Mouse (Mus musculus) megakaryocyte, embryonic 14.5 days (primary cell): Measurements from ENCODE around the gene Nfatc4. TPM values are rescaled to one million over a fixed set of nuclear protein-coding genes. Genes with fewer than 3 reads are reported as not detected.

Experiments used
- H3K27me3 ChIP-seq: replicated peaks from 2 replicates; pipeline ENCODE3; 2012; ENCODE audit warnings: inconsistent platforms
- H3K36me3 ChIP-seq: replicated peaks from 2 replicates; pipeline ENCODE3; 2012; ENCODE audit warnings: low read length, inconsistent platforms, mixed read lengths
- H3K4me1 ChIP-seq: 2 replicates; pipeline ENCODE4 v1.6.1; 2012; ENCODE audit warnings: inconsistent platforms
- H3K4me3 ChIP-seq: replicated peaks from 2 replicates; pipeline ENCODE3; 2012; ENCODE audit warnings: moderate library complexity, mild to moderate bottlenecking, inconsistent platforms
- H3K9me3 ChIP-seq: 2 replicates; pipeline ENCODE4 v1.6.1; 2012; ENCODE audit warnings: inconsistent platforms
- FLI1 ChIP-seq: IDR thresholded peaks from 2 replicates; pipeline ENCODE4 v1.6.1; 2012; ENCODE audit warnings: low read length, inconsistent platforms, mixed read lengths
- GATA1 ChIP-seq: IDR thresholded peaks from 3 replicates; pipeline ENCODE4 v1.6.1; 2012; ENCODE audit warnings: mixed read lengths, low read length, inconsistent platforms, borderline replicate concordance
- polyA plus RNA-seq: library from polyadenylated mRNA; stranded (reverse); fragments of >175 nt; gene quantifications from 2 replicates; pipeline ENCODE4 v1.2.3, GENCODE M21; 2012; ENCODE audit warnings: low replicate concordance; ENCODE audit not compliant: insufficient read depth

The Nfatc4 gene
- polyA plus RNA-seq, 1 experiment: 0.08 TPM

DNA sequence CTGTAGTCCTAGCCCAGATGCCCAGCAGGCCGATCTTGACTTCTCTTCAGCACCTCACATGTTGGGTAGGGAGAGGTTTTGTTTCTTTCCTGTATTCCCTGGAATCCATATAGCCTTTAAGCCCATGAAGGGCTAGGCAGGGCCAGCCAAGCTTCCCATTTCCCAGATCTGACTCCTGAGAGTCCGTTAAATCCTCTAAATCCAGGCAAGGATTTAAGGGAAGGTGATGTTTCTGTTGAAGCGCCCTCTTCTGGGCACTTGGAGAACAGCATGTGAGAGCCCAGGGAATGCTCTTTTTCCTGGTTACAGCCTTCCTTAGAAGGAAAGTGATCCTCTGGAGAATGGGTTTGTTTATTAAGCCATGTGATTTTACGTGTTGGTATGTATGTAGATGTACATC lies 44.0 kb downstream of the Nfatc4 start:
- Histone ChIP-seq H3K9me3 (peaks cover 16% of the 10 kb centered on the region), H3K4me3 (no peak overlapping the region), H3K27me3 (peaks cover 29% of the 10 kb centered on the region), H3K36me3 (peaks cover 60% of the 10 kb centered on the region), H3K4me1 (peaks cover 48% of the 10 kb centered on the region)
- TF ChIP-seq GATA1: no peak
- TF ChIP-seq FLI1: no peak

DNA sequence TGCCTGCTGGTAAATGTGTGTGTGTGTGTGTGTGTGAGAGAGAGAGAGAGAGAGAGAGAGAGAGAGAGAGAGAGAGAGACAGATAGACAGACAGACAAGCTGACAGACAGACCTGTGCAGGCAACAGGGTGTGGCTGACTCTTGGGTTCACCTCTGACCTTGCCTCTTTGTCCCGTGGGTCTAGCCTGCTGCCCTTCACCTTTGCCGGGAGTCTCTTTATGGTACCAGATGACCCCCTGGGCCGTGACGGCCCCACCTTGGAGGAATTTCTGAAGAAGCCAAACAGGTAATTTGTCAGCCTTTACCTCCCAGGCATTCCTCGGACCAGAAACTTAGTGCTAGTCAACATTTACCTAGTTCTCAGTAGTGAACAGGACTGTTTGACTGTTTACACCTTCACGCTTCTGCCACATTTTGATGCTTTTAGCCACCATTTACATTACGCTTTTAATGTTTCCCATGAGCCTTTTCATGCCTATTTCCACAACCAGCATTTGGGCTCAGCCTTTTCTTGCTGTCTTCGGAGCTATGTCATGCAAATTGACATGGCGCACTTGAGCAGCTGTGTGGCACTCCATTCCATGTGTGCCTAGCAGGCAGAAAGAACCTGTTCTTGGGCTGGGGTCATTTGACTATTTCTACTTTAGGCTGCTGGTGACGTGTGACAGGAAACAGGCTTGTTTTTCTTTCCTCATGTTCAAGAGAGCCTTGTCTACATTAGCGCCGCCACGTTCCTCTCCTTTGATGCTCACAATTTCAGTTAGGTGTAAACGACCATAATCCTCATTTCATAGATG lies 45.5 kb downstream of the Nfatc4 start:
- H3K9me3 ChIP-seq: peaks cover 16% of the 10 kb centered on the region
- peaks cover 57% of the 10 kb centered on the region for H3K4me1 ChIP-seq
- TF ChIP-seq FLI1: no peak
- TF ChIP-seq GATA1: no peak
- no peak overlapping the region for H3K4me3 ChIP-seq
- peaks cover 25% of the 10 kb centered on the region for H3K27me3 ChIP-seq
- H3K36me3 ChIP-seq: peaks cover 70% of the 10 kb centered on the region

DNA sequence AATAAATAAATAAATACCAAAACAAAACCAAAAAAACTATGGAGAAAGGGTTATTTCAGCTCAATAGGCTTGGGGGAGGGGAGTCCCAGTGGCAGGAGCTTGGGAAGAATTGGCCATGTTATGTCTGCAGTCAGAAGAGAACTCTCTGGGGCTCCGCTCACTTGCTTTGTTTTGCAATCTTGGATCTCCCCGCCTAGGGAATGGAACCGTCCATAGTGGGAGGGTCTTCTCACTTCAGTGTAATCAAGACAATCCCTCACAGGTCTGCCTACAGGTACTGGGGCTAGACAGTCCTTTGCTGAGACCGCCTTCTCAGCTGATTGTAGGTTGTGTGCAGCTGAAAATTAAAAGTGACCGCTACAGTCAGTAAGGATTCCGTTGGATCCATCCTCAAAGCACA lies 46.6 kb downstream of the Nfatc4 start:
- Histone ChIP-seq H3K27me3 (peaks cover 25% of the 10 kb centered on the region), H3K36me3 (peaks cover 63% of the 10 kb centered on the region), H3K4me1 (peaks cover 62% of the 10 kb centered on the region), H3K9me3 (peaks cover 16% of the 10 kb centered on the region), H3K4me3 (no peak overlapping the region)
- no peak for TF ChIP-seq FLI1
- TF ChIP-seq GATA1: no peak

DNA sequence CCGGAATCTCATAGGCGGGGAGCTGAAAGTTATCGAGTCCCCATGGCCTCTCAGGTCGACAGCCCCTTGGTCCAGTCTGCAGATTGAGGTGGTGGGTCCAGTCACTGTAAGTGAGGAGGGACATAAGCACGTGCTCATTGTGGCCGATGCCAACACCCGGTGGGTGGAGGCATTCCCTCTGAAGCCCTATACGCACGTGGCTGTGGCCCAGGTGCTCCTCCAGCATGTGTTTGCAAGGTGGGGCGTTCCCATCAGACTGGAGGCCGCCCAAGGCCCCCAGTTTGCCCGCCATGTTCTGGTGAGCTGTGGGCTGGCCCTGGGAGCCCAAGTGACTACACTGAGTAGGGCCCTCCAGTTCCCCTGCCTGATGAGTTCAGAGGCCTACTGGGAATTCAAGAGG lies 49.1 kb downstream of the Nfatc4 start:
- H3K4me1 ChIP-seq: peaks cover 76% of the 10 kb centered on the region
- peaks cover 48% of the 10 kb centered on the region for H3K36me3 ChIP-seq
- peaks cover 16% of the 10 kb centered on the region for H3K9me3 ChIP-seq
- no peak overlapping the region for H3K4me3 ChIP-seq
- TF ChIP-seq GATA1: no peak
- no peak for TF ChIP-seq FLI1
- peaks cover 13% of the 10 kb centered on the region for H3K27me3 ChIP-seq

DNA sequence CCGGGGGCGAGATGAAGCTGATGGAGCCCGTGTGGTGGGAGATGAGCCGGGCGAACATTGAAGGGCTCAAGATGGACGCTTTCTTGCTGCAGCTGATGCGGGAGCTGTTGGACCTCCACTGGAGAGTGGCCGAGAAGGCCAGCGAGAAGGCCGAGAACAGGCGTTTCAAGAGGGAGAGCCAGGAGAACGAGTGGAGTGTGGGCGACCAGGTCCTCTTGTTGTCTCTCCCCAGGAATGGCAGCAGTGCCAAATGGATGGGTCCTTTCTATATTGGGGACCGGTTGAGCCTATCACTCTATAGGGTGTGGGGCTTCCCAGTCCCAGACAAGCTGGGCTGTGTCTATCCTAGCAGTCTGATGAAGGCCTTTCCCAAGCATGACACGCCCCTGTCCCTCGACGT lies 49.6 kb downstream of the Nfatc4 start:
- Histone ChIP-seq H3K4me3 (no peak overlapping the region), H3K36me3 (peaks cover 48% of the 10 kb centered on the region), H3K4me1 (peaks cover 80% of the 10 kb centered on the region), H3K9me3 (peaks cover 16% of the 10 kb centered on the region), H3K27me3 (peaks cover 13% of the 10 kb centered on the region)
- no peak for TF ChIP-seq GATA1
- TF ChIP-seq FLI1: no peak

DNA sequence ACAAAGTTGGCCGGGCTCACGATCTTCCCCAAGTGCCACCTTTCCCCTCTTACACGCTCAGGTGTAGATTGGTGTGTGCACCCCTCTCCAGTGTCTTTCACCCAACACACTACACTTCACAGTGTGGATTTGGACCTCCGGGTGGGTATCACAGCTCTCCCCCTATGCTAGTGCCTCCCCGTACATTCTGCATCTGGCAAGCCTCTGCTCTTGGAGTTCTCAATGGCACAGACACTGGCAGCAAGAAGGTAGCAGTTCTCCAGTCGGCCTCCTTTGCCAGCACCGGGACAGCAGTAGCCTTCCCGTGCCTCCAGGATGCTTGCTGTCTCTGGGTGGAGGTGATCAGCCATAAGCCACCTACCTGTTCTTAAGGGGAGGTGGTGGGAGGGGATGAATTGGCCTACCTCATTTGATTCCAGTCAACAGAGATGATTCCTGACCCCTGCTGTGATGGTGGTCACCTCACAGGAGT lies 50.3 kb downstream of the Nfatc4 start:
- H3K4me3 ChIP-seq: peak overlapping the region; percentile 90
- no peak for TF ChIP-seq FLI1
- TF ChIP-seq GATA1: no peak
- peaks cover 13% of the 10 kb centered on the region for H3K27me3 ChIP-seq
- H3K36me3 ChIP-seq: peaks cover 44% of the 10 kb centered on the region
- H3K4me1 ChIP-seq: peaks cover 80% of the 10 kb centered on the region
- H3K9me3 ChIP-seq: peaks cover 16% of the 10 kb centered on the region

DNA sequence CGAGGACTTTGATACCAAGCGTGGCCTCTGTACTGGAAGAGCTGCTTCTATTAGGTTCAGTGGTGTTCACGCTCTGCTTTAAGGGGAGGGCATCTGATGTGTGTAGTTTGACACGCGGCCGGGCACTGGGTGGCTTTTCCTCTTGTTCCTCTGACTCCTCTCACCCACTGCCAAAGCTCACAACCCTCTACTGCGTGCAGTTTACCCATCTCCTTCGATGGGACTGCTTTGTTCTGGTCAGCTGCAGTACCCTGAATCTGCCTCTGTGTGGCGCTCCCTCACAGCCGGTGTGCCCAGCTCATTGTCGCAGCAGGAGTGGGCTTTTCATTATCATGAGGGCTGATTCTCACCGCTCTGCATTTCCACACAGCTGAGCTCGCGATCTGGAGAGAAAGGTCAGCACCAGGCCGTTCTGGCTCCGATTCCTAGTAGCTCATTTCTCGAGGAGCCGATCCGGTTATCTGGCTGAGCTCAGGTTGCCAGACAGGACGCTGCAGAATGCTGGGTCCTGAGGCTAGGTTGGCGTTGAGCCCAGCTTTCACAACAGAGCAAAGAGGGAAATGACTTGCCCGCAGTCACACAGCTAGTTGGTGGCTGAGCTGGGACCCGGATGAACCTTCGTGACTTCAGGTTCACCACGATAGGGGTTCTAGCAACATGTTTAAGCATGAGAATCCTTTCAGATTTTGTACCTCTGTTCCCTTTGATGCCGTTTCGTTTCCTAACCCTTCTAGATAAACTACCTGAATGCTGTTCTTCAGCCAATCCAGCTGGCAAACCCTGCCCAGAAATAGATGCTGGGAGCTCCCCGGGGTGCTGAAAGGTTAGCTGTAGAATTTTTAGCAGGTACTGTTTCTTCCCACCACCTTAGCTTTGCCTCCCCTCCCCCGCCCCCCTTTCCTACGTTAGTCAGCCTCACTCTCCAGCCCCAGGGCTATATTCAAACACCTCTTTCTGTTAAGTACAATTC lies 51.1 kb downstream of the Nfatc4 start:
- Histone ChIP-seq H3K36me3 (peaks cover 38% of the 10 kb centered on the region), H3K9me3 (peaks cover 16% of the 10 kb centered on the region), H3K4me3 (peak overlapping the region; percentile 90), H3K27me3 (peaks cover 13% of the 10 kb centered on the region), H3K4me1 (peaks cover 80% of the 10 kb centered on the region)
- no peak for TF ChIP-seq GATA1
- no peak for TF ChIP-seq FLI1

DNA sequence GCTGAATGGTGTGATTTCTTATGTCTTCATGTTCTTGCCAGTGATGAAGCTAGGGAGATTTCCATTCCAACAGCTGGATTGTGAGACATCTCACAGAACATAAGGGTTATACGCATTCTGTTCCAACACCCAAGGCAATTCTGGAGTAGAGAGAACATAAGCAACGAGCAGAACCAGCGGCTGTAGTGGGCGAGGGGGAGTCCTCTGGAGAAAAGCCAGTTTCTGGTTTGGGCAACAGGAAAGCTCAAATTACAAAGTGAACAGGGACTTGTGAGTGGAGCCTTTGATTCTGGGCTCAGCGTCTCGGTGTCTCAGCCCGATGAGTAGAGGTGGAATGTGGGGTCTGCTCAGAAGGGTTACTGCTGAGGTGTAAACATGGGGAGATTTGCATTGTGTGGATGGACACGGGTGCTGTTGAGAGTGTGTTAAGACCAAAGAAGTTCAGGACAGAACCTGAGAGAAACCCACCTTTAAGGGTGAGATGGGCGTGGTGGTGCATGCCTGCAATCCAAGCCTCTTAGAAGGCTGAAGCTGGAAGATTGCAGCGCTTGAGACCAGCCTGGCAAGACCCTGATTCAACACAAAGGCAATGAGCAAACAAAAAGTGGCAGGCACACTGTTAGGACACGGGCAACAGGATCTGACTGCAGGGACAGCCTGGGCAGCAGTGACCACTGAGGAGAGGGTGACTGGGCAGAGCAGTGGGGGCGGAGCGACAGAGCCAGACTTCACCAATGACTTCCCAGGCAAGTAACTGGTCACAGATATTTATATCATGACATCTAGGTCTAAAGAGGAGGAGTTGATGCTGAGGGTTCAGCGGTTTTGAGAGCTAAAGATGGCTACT lies 54.7 kb downstream of the Nfatc4 start:
- peaks cover 7% of the 10 kb centered on the region for H3K27me3 ChIP-seq
- peak overlapping the region; percentile 83 for H3K4me3 ChIP-seq
- H3K9me3 ChIP-seq: no peaks in the 10 kb centered on the region
- peaks cover 87% of the 10 kb centered on the region for H3K4me1 ChIP-seq
- TF ChIP-seq GATA1 (no peak), FLI1 (no peak)
- peaks cover 6% of the 10 kb centered on the region for H3K36me3 ChIP-seq

DNA sequence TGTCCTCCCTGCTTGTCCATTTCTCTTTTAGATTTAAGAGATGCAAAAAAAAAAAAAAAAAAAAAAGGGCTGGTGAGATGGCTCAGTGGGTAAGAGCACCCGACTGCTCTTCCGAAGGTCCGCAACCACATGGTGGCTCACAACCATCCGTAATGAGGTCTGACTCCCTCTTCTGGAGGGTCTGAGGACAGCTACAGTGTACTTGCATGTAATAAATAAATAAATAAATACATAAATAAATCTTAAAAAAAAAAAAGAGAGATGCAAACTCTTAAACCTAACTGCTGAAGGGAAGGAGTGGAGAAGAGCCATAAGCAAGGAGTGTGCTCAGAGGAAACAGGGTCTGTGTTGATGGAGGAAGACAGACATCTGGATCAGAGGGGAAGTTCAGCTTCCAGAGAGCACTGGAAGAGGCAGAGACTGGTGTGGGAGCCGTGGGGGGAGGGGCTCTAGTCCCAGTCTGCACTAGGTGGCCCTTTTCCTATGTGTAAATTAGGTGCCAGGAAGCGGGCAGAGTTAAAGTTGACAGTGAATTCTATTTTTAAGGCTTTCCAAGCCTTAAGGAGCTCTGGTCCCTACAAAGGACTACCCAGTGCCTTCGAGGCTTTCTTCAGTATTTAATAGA lies 55.5 kb downstream of the Nfatc4 start:
- peaks cover 2% of the 10 kb centered on the region for H3K27me3 ChIP-seq
- no peaks in the 10 kb centered on the region for H3K36me3 ChIP-seq
- TF ChIP-seq FLI1: no peak
- no peak for TF ChIP-seq GATA1
- H3K4me3 ChIP-seq: peak overlapping the region; percentile 83
- H3K9me3 ChIP-seq: no peaks in the 10 kb centered on the region
- peaks cover 90% of the 10 kb centered on the region for H3K4me1 ChIP-seq
